Mouse (Mus musculus): Measurements from ENCODE around the gene Prok1. TPM values are rescaled to one million over a fixed set of nuclear protein-coding genes. Genes with fewer than 3 reads are reported as not detected.

Gene Prok1
- polyA plus RNA-seq, 1 experiment from 2014 or later, result 0.19 TPM

GRCm38 (mm10) chr3:107185597-107185996 is 53.9 kb downstream of the Prok1 start:
- Histone ChIP-seq H3K4me2 (ENCODE audit: low read length) (no peak overlapping the region), H3K4me1 (replicated peaks; ENCODE audit: control insufficient read depth, insufficient read depth, low read length) (0 out of 2 replicates have a peak, but pooled peaks cover 2% of the 10 kb centered on the region), H3K9me3 (ENCODE audit: control insufficient read depth, low read length) (no peaks in the 10 kb centered on the region), H3K27ac (ENCODE audit: low read length) (no peak overlapping the region), H3K9ac (replicated peaks; ENCODE audit: low read depth, low read length) (no peak overlapping the region), H3K27me3 (replicated peaks; ENCODE audit: control insufficient read depth, insufficient read depth, low read length) (no peaks in the 10 kb centered on the region), H3K36me3 (ENCODE audit: control insufficient read depth, insufficient read depth) (no peaks in the 10 kb centered on the region), H3K4me3 (replicated peaks; ENCODE audit: low read length) (no peak overlapping the region)
- 76% methylated on average over 3 of the region's 3 CpGs for WGBS
- no peak for ATAC-seq

DNA sequence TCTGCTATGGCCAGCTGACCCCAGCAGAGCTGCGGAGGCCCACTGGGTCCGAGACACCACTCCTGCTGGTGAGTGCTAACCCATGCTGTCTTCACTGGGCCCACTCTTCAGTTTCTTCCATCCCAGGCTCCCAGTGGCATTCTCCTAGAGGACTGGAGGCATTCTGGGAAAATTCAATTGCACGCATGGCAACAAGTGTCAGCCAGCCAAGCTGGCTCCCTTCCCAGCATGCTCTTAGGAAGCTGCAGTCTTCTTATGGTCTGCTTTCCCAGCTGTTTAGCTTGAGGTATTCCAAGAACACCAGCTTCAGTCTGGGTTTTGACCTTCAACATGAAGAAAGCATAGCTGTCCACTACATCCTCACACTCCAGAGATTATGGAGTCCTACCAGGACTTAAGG is 56.3 kb downstream of the Prok1 start:
- no peaks in the 10 kb centered on the region for H3K36me3 ChIP-seq (ENCODE audit: control insufficient read depth, insufficient read depth)
- H3K4me2 ChIP-seq (ENCODE audit: low read length), result no peak overlapping the region
- ATAC-seq, result no peak
- H3K9ac ChIP-seq (replicated peaks; ENCODE audit: low read depth, low read length), result no peak overlapping the region
- no peaks in the 10 kb centered on the region for H3K27me3 ChIP-seq (replicated peaks; ENCODE audit: control insufficient read depth, insufficient read depth, low read length)
- H3K9me3 ChIP-seq (ENCODE audit: control insufficient read depth, low read length), result no peaks in the 10 kb centered on the region
- no peak overlapping the region for H3K27ac ChIP-seq (ENCODE audit: low read length)
- 79% methylated on average over 3 of the region's 3 CpGs for WGBS
- no peaks in the 10 kb centered on the region for H3K4me1 ChIP-seq (replicated peaks; ENCODE audit: control insufficient read depth, insufficient read depth, low read length)
- no peak overlapping the region for H3K4me3 ChIP-seq (replicated peaks; ENCODE audit: low read length)

Other genes with a start within 250 kb of the Prok1 start
- 14.7 and 15.7 TPM in 2 replicates for gene Kcna3, start 203.5 kb downstream of the Prok1 start, polyA plus RNA-seq (2015; fragmentation: Nextera tagmentation; extraction: Ambion mirVana)
- gene Kcna2, start 138.6 kb downstream of the Prok1 start, polyA plus RNA-seq (2015; fragmentation: Nextera tagmentation; extraction: Ambion mirVana), result 0.72 and 0.94 TPM in 2 replicates
- not detected in 2 replicates for gene Kcna10, start 56.7 kb downstream of the Prok1 start, polyA plus RNA-seq (2015; fragmentation: Nextera tagmentation; extraction: Ambion mirVana)
- gene Cym, start 18.0 kb downstream of the Prok1 start, polyA plus RNA-seq (2015; fragmentation: Nextera tagmentation; extraction: Ambion mirVana), result not detected in 2 replicates
- gene A630076J17Rik, start 9.1 kb downstream of the Prok1 start, polyA plus RNA-seq (2015; fragmentation: Nextera tagmentation; extraction: Ambion mirVana), result not detected in 2 replicates
- 208 and 220 TPM in 2 replicates for gene Lamtor5, start 39.2 kb upstream of the Prok1 start, polyA plus RNA-seq (2015; fragmentation: Nextera tagmentation; extraction: Ambion mirVana)
- gene Slc16a4, start 51.5 kb upstream of the Prok1 start, polyA plus RNA-seq (2015; fragmentation: Nextera tagmentation; extraction: Ambion mirVana), result 2.4 and 2.8 TPM in 2 replicates
- 9.3 and 10.4 TPM in 2 replicates for gene Rbm15, start 94.0 kb upstream of the Prok1 start, polyA plus RNA-seq (2015; fragmentation: Nextera tagmentation; extraction: Ambion mirVana)
- 1.7 and 2.3 TPM in 2 replicates for gene Kcnc4, start 219.8 kb upstream of the Prok1 start, polyA plus RNA-seq (2015; fragmentation: Nextera tagmentation; extraction: Ambion mirVana)